ENCODE assay signal across 11 mouse cellular contexts in genomic region chr5:140884966-140885365, GRCm38 (mm10). TPM values are rescaled to one million over a fixed set of nuclear protein-coding genes. Genes with fewer than 3 reads are reported as not detected.
DNase-seq lines count a peak whose midpoint lies in the region; ATAC-seq and TF ChIP-seq lines count a peak whose summit lies in the region.
"Had no signal": no experiment of that assay in that cellular context is flagged by ENCODE, and none has a peak within 500 bp of the region (broad histone marks: within the 10 kb centered on the region; RNA-seq: fewer than 3 reads in every experiment).

No protein-coding gene starts in this region.

- no peak overlapping the region for H3K4me3 ChIP-seq in heart, embryonic 13.5 days
- no peak overlapping the region for H3K4me3 ChIP-seq in midbrain, postnatal 0 days (ENCODE audit: low read depth, low read length)
- H3K4me3 ChIP-seq in midbrain, embryonic 15.5 days = no peak overlapping the region
- H3K4me3 ChIP-seq: megakaryocyte, embryonic 14.5 days had no signal

- H3K27ac ChIP-seq in heart, embryonic 13.5 days (replicated peaks) = peak overlapping the region; percentile 66
- H3K27ac ChIP-seq in midbrain, postnatal 0 days (ENCODE audit: low read depth, low read length) = no peak overlapping the region
- H3K27ac ChIP-seq in midbrain, embryonic 15.5 days = no peak overlapping the region

- DNase-seq in heart, adult 8-10 months (ENCODE audit: low spot score) = no peak
- peak; percentile 23 for DNase-seq in midbrain, postnatal 0 days (ENCODE audit: low spot score)
- DNase-seq in heart, postnatal 4 days = peak; percentile 59
- peak; percentile 26 for DNase-seq in lung, postnatal 36 days
- DNase-seq in adipocyte (ENCODE audit: low spot score) = no peak
- DNase-seq in c-Kit-positive CD71-positive TER-119-positive erythroid progenitor cells, embryonic 14.5 days (ENCODE audit: low spot score) = no peak
- DNase-seq: cerebellum, postnatal 25 days had no signal

- H3K9ac ChIP-seq in heart, embryonic 13.5 days = 0 out of 2 replicates have a peak overlapping the region, but pooled peaks have one; percentile 25
- H3K9ac ChIP-seq in midbrain, postnatal 0 days (replicated peaks; ENCODE audit: low read length, poor library complexity, severe bottlenecking) = no peak overlapping the region
- no peak overlapping the region for H3K9ac ChIP-seq in midbrain, embryonic 15.5 days

- TF ChIP-seq CTCF in midbrain, postnatal 0 days (IDR thresholded peaks at IDR 0.05) = no peak

- ATAC-seq in heart, embryonic 13.5 days (ENCODE audit: extremely low read depth, insufficient number of reproducible peaks, low FRiP score, low TSS enrichment) = peak; percentile 56; the same call in 1 of the 2 replicates
- no peak for ATAC-seq in midbrain, postnatal 0 days (ENCODE audit: low FRiP score)
- no peak for ATAC-seq in midbrain, embryonic 15.5 days (replicated peaks)
- ATAC-seq: inflammation-experienced regulatory T-cells, adult 6 months had no signal

- 17% methylated on average over 13 of the region's 13 CpGs for WGBS in heart, embryonic 13.5 days
- 54% methylated on average over 13 of the region's 13 CpGs for WGBS in midbrain, postnatal 0 days
- WGBS in midbrain, embryonic 15.5 days = 67% methylated on average over 13 of the region's 13 CpGs

- H3K36me3 ChIP-seq in heart, embryonic 13.5 days = no peaks in the 10 kb centered on the region
- H3K36me3 ChIP-seq in midbrain, postnatal 0 days (ENCODE audit: insufficient read depth, low read length) = no peaks in the 10 kb centered on the region
- no peaks in the 10 kb centered on the region for H3K36me3 ChIP-seq in midbrain, embryonic 15.5 days (replicated peaks)

- H3K4me1 ChIP-seq in heart, embryonic 13.5 days = peaks cover 35% of the 10 kb centered on the region
- H3K4me1 ChIP-seq in midbrain, postnatal 0 days (ENCODE audit: insufficient read depth, low read length) = no peaks in the 10 kb centered on the region
- H3K4me1 ChIP-seq in midbrain, embryonic 15.5 days = 0 out of 2 replicates have a peak, but pooled peaks cover 4% of the 10 kb centered on the region
- H3K4me1 ChIP-seq: megakaryocyte, embryonic 14.5 days had no signal

- H3K4me2 ChIP-seq in heart, embryonic 13.5 days = peak overlapping the region; percentile 27
- H3K4me2 ChIP-seq in midbrain, postnatal 0 days (ENCODE audit: low read depth, low read length, poor library complexity, severe bottlenecking) = no peak overlapping the region
- H3K4me2 ChIP-seq in midbrain, embryonic 15.5 days = no peak overlapping the region

- peaks cover 3% of the 10 kb centered on the region; the same call in 1 of the 2 replicates for H3K27me3 ChIP-seq in heart, embryonic 13.5 days (replicated peaks)
- H3K27me3 ChIP-seq in midbrain, postnatal 0 days (ENCODE audit: insufficient read depth, low read length) = no peaks in the 10 kb centered on the region
- H3K27me3 ChIP-seq in midbrain, embryonic 15.5 days (replicated peaks) = no peaks in the 10 kb centered on the region

- peaks cover 3% of the 10 kb centered on the region; the same call in 1 of the 2 replicates for H3K9me3 ChIP-seq in heart, embryonic 13.5 days
- no peaks in the 10 kb centered on the region for H3K9me3 ChIP-seq in midbrain, postnatal 0 days (ENCODE audit: low read length)
- no peaks in the 10 kb centered on the region for H3K9me3 ChIP-seq in midbrain, embryonic 15.5 days
- H3K9me3 ChIP-seq: megakaryocyte, embryonic 14.5 days had no signal

RNA-seq across cellular contexts. Expression of gene Gna12, which starts 54.7 kb away (rescaled TPM):
- 9.4 and 10.9 TPM in 2 replicates for polyA plus RNA-seq in heart, embryonic 13.5 days (2015; fragmentation: Nextera tagmentation; extraction: Ambion mirVana)
- 100 to 1,000 TPM; 124 to 170 (median 134) TPM for total RNA-seq in heart, adult 8-10 months (2022)
- 115 and 152 TPM in 2 replicates for total RNA-seq in midbrain, postnatal 0 days (2014; rRNA removed)
- 26.5 and 28.0 TPM in 2 replicates for polyA plus RNA-seq in midbrain, postnatal 0 days (2015; fragmentation: Nextera tagmentation; extraction: Ambion mirVana)
- polyA plus RNA-seq in midbrain, embryonic 15.5 days (2015; fragmentation: Nextera tagmentation; extraction: Ambion mirVana) = 49.8 and 63.1 TPM in 2 replicates
- total RNA-seq in heart, postnatal 4 days (2021) = 10 to 100 TPM; 85.9 to 86.8 TPM

Comparison
In these comparisons a context has a peak if more than half of its experiments do, and no peak if none do; other contexts are left out.
1. DNase-seq: peak in midbrain, postnatal 0 days (single experiment), heart, postnatal 4 days (single experiment) and lung, postnatal 36 days (single experiment); none in heart, adult 8-10 months (single experiment), adipocyte (single experiment) and c-Kit-positive CD71-positive TER-119-positive erythroid progenitor cells, embryonic 14.5 days (single experiment).